In genomic region chr7:145285476-145285875, GRCm38 (mm10) we compare ENCODE assay signal across 31 mouse cellular contexts. TPM values are rescaled to one million over a fixed set of nuclear protein-coding genes. Genes with fewer than 3 reads are reported as not detected.
DNase-seq lines count a peak whose midpoint lies in the region; ATAC-seq and TF ChIP-seq lines count a peak whose summit lies in the region.
"Had no signal": no experiment of that assay in that cellular context is flagged by ENCODE, and none has a peak within 500 bp of the region (broad histone marks: within the 10 kb centered on the region; RNA-seq: fewer than 3 reads in every experiment).

No protein-coding gene starts in this region.

- in situ Hi-C loops in ES-E14 (cut with MboI; ENCODE audit: low sequenced_read_pairs in 2 of 2, unreplicated experiment in 2 of 2): no loop called here

- H3K9ac ChIP-seq in lung, postnatal 0 days (replicated peaks; ENCODE audit: low read depth): no peak overlapping the region
- H3K9ac ChIP-seq in ES-E14 (ENCODE audit: insufficient read depth, low read depth, low read length, poor library complexity, severe bottlenecking): no peak overlapping the region
- H3K9ac ChIP-seq: embryonic facial prominence, embryonic 13.5 days; embryonic facial prominence, embryonic 15.5 days; forebrain, embryonic 12.5 days had no signal

- no peak overlapping the region for H3K4me2 ChIP-seq in lung, postnatal 0 days (replicated peaks; ENCODE audit: low read depth, low read length)
- H3K4me2 ChIP-seq: embryonic facial prominence, embryonic 13.5 days; embryonic facial prominence, embryonic 15.5 days; forebrain, embryonic 12.5 days had no signal

- no peaks in the 10 kb centered on the region for H3K27me3 ChIP-seq in lung, postnatal 0 days (replicated peaks; ENCODE audit: insufficient read depth, low read length)
- no peaks in the 10 kb centered on the region for H3K27me3 ChIP-seq in midbrain, embryonic 10.5 days (ENCODE audit: low read depth, poor library complexity, severe bottlenecking)
- H3K27me3 ChIP-seq: embryonic facial prominence, embryonic 13.5 days; embryonic facial prominence, embryonic 15.5 days; forebrain, embryonic 12.5 days had no signal

- H3K9me3 ChIP-seq in lung, postnatal 0 days (ENCODE audit: low read length): no peaks in the 10 kb centered on the region
- H3K9me3 ChIP-seq in ES-E14 (ENCODE audit: control insufficient read depth, insufficient read depth, low read depth, low read length): no peaks in the 10 kb centered on the region
- no peaks in the 10 kb centered on the region for H3K9me3 ChIP-seq in midbrain, embryonic 10.5 days (replicated peaks)
- H3K9me3 ChIP-seq: embryonic facial prominence, embryonic 13.5 days; embryonic facial prominence, embryonic 15.5 days; forebrain, embryonic 10.5 days; forebrain, embryonic 12.5 days had no signal

- ATAC-seq in lung, postnatal 0 days: no peak
- ATAC-seq: CD4-positive, CD25-positive, alpha-beta regulatory T cell, adult 4 months; forebrain, embryonic 14.5 days; forebrain, embryonic 16.5 days had no signal

- H3K4me1 ChIP-seq in lung, postnatal 0 days (ENCODE audit: insufficient read depth, low read depth, low read length): peaks cover 8% of the 10 kb centered on the region; the same call in 1 of the 2 replicates
- peaks cover 0 to 12% of the 10 kb centered on the region in 2 experiments; a peak in 2 of 4 replicates for H3K4me1 ChIP-seq in ES-E14 (ENCODE audit: control insufficient read depth in 2 of 2, insufficient read depth in 2 of 2, low read length in 2 of 2, poor library complexity in 1 of 2)
- H3K4me1 ChIP-seq in midbrain, embryonic 10.5 days: peaks cover 34% of the 10 kb centered on the region

- no peak for TF ChIP-seq CTCF in lung, postnatal 0 days (IDR thresholded peaks at IDR 0.05)

- H3K4me3 ChIP-seq in lung, postnatal 0 days (ENCODE audit: low read depth, low read length): no peak overlapping the region
- no peak overlapping the region for H3K4me3 ChIP-seq in ES-E14 (ENCODE audit: insufficient read depth in 1 of 2, low read depth in 1 of 2, low read length in 2 of 2, poor library complexity in 1 of 2, severe bottlenecking in 1 of 2)
- no peak overlapping the region for H3K4me3 ChIP-seq in midbrain, embryonic 10.5 days
- H3K4me3 ChIP-seq: embryonic facial prominence, embryonic 13.5 days; embryonic facial prominence, embryonic 15.5 days; erythroblast, embryonic 14.5 days; forebrain, embryonic 10.5 days; forebrain, embryonic 12.5 days had no signal

- H3K27ac ChIP-seq in lung, postnatal 0 days (ENCODE audit: low read length): peak overlapping the region; percentile 32; the same call in 1 of the 2 replicates
- H3K27ac ChIP-seq in ES-E14 (ENCODE audit: insufficient read depth, low read depth, low read length, poor library complexity, severe bottlenecking): peak overlapping the region; percentile 45; the same call in 1 of the 2 replicates
- no peak overlapping the region for H3K27ac ChIP-seq in midbrain, embryonic 10.5 days (replicated peaks)
- H3K27ac ChIP-seq: embryonic facial prominence, embryonic 13.5 days; embryonic facial prominence, embryonic 15.5 days; forebrain, embryonic 10.5 days; forebrain, embryonic 12.5 days had no signal

- no peak for TF ChIP-seq EP300 in lung, postnatal 0 days (IDR thresholded peaks at IDR 0.05)

- no peaks in the 10 kb centered on the region for H3K36me3 ChIP-seq in lung, postnatal 0 days (ENCODE audit: insufficient read depth, low read length)
- H3K36me3 ChIP-seq in ES-E14 (ENCODE audit: control insufficient read depth, insufficient read depth, low read length, poor library complexity, severe bottlenecking): no peaks in the 10 kb centered on the region
- H3K36me3 ChIP-seq in midbrain, embryonic 10.5 days: no peaks in the 10 kb centered on the region
- H3K36me3 ChIP-seq: embryonic facial prominence, embryonic 15.5 days; forebrain, embryonic 10.5 days; forebrain, embryonic 12.5 days had no signal

- 81% methylated on average over 4 of the region's 4 CpGs for WGBS in lung, postnatal 0 days
- 81% methylated on average over 4 of the region's 4 CpGs for WGBS in midbrain, embryonic 10.5 days

- DNase-seq in lung, postnatal 0 days (ENCODE audit: low spot score): no peak
- DNase-seq in lung, postnatal 36 days: no peak
- DNase-seq in ES-E14 (ENCODE audit: low read depth, low spot score) (no peak), ZHBTc4 (ENCODE audit: low read depth, low spot score) (peak; percentile 83)
- DNase-seq in midbrain, embryonic 10.5 days (ENCODE audit: low spot score): no peak
- no peak for DNase-seq in layer of hippocampus, postnatal 10 days (ENCODE audit: low spot score in 2 of 2)
- no peak for DNase-seq in cerebellum, adult 8-10 months
- DNase-seq: adrenal gland, adult 8-10 months; adrenal gland, postnatal 14 days; adrenal gland, postnatal 36 days; B cell, adult 2 months; cerebellum, adult 11-12 months; cerebellum, adult 2 months; cerebellum, adult 9-11 months; cerebellum, postnatal 14 days; cerebellum, postnatal 36 days; embryo, embryonic 11 days had no signal

TF ChIP-seq in ES-E14, 5 proteins besides CTCF, POLR2A, EP300 and RAD21:
- TF ChIP-seq HCFC1 (IDR thresholded peaks at IDR 0.05; ENCODE audit: borderline replicate concordance, insufficient read depth, low read length): no peak
- no peak for TF ChIP-seq CHD2 (IDR thresholded peaks at IDR 0.05; ENCODE audit: low read depth, low read length)
- no peak for TF ChIP-seq ZNF384 (IDR thresholded peaks at IDR 0.05; ENCODE audit: low read depth, low read length)
- no peak for TF ChIP-seq MAFK (IDR thresholded peaks at IDR 0.05; ENCODE audit: insufficient read depth, low read depth, low read length)
- no peak for TF ChIP-seq ZC3H11A (IDR thresholded peaks at IDR 0.05; ENCODE audit: borderline replicate concordance, low read depth, low read length)
TF ChIP-seq in ES-E14: peak in this region for 0.

RNA-seq across cellular contexts. Expression of gene Tpcn2, which starts 1.7 kb away (rescaled TPM):
- polyA plus RNA-seq in lung, postnatal 0 days (2015; fragmentation: Nextera tagmentation; extraction: Ambion mirVana): 17.3 and 22.7 TPM in 2 replicates
- 10.1 and 16.9 TPM in 2 replicates for total RNA-seq in ES-E14 (2012; rRNA removed)
- polyA plus RNA-seq in midbrain, embryonic 10.5 days (2016; fragmentation: Nextera tagmentation; extraction: Ambion mirVana): 5.4 and 6.8 TPM in 2 replicates
- total RNA-seq in layer of hippocampus, postnatal 10 days (2021): 1 to 10 TPM; 5.5 to 7.0 TPM
- polyA plus RNA-seq: erythroblast, embryonic 14.5 days had no signal

RNA-seq across cellular contexts. Expression of gene Mrgprf, which starts 15.2 kb away (rescaled TPM):
- 2.6 and 3.4 TPM in 2 replicates for polyA plus RNA-seq in lung, postnatal 0 days (2015; fragmentation: Nextera tagmentation; extraction: Ambion mirVana)
- 0.49 and 0.85 TPM in 2 replicates for total RNA-seq in ES-E14 (2012; rRNA removed)
- polyA plus RNA-seq in midbrain, embryonic 10.5 days (2016; fragmentation: Nextera tagmentation; extraction: Ambion mirVana): 0.37 and 0.63 TPM in 2 replicates
- 1 to 10 TPM; 1.6 to 2.2 TPM for total RNA-seq in layer of hippocampus, postnatal 10 days (2021)
- total RNA-seq: CH12.LX; common myeloid progenitor, adult 5-6 weeks; MEL had no signal
- polyA plus RNA-seq: CD4-positive, CD25-positive, alpha-beta regulatory T cell, adult 4 months; erythroblast, embryonic 14.5 days had no signal

RNA-seq across cellular contexts. Expression of gene Mrgprd, which starts 29.2 kb away (rescaled TPM):
- not detected in 2 replicates for polyA plus RNA-seq in lung, postnatal 0 days (2015; fragmentation: Nextera tagmentation; extraction: Ambion mirVana)
- 0.09 TPM in 1 of 2 replicates, not detected in the other for total RNA-seq in ES-E14 (2012; rRNA removed)
- polyA plus RNA-seq in midbrain, embryonic 10.5 days (2016; fragmentation: Nextera tagmentation; extraction: Ambion mirVana): not detected in 2 replicates
- total RNA-seq in layer of hippocampus, postnatal 10 days (2021): not detected
- total RNA-seq: adrenal gland, adult 18-20 months; adrenal gland, adult 8-10 months; adrenal gland, postnatal 14 days; adrenal gland, postnatal 36 days; CH12.LX; common myeloid progenitor, adult 5-6 weeks; MEL had no signal
- polyA plus RNA-seq: cerebellum, adult 2 months; embryonic facial prominence, embryonic 11.5 days; embryonic facial prominence, embryonic 13.5 days; embryonic facial prominence, embryonic 15.5 days; erythroblast, embryonic 14.5 days; forebrain, embryonic 10.5 days; forebrain, embryonic 12.5 days; forebrain, embryonic 14.5 days; forebrain, embryonic 16.5 days; frontal cortex, adult 2 months had no signal
